Mouse (Mus musculus): Measurements from ENCODE around the gene Ak5.
A peak's percentile ranks its signal among the peaks of the same experiment; 100 is the strongest.
"Not testable (repeated sequence)": the region's sequence is repeated elsewhere in the genome, so short reads cannot be mapped to it uniquely, and the experiment has no call there.

Gene Ak5

DNA sequence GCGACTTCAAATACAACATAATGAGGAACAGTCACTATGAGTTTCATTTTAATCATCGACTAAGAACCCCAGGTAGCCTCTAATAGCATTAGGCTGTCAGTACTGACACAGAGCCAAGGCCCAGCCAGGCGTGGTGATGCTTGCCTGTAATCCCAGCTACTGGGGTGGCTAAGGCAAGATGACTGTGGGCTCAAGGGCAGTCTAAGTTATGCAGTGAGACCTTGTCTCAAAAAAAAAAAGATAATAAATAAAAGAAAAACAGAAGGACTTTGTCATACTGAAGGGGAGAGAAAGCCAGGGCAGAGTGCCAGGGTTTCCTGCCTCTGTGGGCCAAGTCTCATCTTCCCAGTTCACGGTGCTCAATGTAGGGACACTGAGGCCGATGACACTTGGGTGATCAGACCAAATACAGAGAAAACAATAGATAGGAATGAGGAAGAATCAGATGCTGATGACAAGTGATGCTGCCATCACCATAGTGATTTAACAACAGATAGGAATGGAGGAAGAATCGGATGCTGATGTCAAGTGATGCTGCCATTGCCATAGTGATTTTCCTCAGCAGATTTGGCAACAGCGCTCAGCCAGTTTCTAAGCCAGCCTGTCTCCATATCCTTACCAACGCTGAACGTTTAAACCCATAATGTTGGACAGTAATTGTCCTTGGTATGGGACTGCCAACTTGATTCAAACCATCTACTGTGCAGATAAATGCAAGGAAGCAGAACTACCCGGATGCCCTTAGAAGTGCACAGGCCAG lies 42.9 kb downstream of the Ak5 start:
- DNase-seq (ENCODE audit: low read depth, low spot score), result no peak

DNA sequence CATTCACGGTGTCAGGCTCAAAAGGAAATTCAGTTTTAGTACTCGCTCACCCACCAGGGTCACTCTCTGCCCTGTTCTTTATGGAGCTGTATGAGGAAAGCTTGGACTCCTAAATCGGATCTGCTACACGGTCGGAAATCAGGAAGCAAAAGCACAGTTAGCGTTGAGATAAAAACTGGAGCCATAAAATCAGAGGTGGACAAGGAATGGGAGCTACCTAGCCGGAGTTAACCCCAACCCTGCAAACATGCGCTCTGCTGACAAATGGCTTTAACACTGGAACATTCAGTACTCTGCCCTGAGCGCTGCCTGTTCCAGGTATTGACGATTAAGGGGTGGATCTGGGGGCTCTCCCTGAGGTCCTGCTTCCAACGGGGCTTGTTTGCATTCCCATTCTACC lies 47.6 kb downstream of the Ak5 start:
- DNase-seq (ENCODE audit: low read depth, low spot score), result no peak

DNA sequence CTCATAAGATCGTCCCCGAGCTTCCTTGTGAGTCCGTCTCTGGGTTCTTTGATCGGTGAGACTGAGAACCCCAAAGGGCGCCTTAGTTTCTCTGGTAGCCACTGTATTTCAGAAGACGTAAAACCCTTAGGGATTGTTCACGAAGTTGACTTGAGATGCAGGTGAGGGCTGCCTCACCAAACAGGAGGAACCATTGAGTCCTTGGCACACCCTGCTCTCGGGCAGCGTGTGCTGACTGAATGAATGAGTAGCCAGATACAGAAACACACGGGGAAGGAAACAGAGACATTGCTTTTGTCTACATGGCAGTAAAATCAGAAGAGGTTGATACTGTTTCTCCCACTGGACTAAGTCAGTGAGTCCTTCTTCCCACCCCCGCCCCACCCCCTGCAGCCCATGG lies 48.1 kb downstream of the Ak5 start:
- no peak for DNase-seq (ENCODE audit: low read depth, low spot score)

DNA sequence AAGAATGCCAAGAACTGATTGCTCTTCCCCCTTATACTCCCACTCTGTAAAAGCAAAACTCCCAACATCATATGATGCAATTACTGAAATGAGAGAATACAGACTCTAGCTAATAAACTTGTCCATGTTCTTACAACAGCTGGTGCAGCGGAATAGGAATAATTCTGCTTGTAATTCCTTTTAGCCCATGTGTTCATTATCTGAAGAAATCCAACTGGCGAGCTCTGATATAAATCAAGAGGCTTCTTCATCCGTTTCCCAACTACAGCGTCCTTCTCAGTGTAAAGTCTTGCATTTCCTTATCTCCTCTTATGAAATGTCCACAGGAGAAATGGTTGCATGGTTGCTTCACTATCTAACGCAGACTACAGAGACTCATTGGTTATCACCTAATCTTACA lies 59.1 kb downstream of the Ak5 start:
- no peak for DNase-seq (ENCODE audit: low read depth, low spot score)

DNA sequence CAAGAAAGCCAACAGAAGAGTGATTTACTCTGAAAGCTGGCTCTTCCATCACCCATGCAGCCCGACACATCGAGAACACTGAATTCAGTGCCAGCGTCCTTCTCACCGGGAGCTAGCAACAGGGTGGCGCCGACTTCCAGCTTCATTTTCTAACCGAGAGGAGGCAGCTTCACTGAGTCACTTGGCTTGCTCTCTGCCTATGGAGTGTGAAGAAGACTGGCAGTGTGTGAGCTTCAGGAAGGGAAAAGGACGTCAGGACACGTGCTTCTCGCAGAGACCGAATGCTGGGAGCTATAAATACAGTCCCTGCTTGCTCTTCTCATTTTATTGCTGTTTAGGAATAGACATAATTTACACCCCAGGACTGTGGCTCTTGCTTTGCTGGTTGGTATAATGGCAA lies 62.3 kb downstream of the Ak5 start:
- DNase-seq (ENCODE audit: low read depth, low spot score), result no peak

DNA sequence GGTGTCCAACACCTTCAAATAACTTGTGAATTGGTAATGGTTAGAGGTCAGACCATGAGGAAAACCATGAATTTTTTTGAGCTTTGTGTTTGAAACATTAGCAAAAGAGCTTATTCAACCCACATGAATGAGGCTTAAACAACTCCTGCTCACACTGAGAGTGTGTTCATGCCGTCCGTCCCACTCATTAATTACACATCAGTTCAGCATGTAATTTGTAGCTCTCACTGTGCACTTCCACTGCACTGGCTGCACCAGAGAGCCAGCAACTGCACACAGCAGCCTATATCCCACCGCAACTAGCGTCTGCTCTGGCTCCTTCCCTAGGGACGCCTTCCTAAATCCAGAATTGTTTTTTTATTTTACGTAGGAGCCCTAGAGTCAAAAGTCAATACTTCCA lies 68.5 kb downstream of the Ak5 start:
- no peak for DNase-seq (ENCODE audit: low read depth, low spot score)

DNA sequence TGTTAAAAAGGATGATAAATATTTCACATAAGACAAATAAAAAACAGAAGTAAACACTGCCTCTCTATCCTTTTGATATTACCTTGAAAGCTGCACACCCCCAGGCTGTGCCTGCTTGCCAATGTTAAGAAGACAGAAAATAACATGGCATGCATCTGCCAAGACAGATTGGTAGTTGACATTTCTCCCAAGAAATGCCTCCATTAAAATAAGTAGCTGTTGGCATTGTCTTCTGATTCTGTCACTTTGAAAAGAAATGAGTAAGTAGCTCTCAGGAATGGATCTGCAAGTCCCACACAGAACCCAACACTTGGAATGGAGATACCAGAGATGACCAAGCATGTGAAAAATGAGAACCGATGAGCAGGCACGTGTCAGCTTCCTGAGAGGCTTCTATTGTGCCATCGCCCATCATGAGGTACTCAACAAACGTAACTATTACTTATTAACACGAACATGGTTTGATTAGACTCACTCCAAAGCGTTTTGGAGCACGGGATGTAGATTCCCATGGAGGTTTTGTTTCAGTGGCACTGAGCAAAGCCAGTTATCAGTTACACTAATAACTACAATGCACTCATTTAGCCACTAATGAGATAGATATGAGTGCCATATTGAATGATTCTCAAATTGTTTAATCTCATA lies 71.6 kb downstream of the Ak5 start:
- no peak for DNase-seq (ENCODE audit: low read depth, low spot score)

DNA sequence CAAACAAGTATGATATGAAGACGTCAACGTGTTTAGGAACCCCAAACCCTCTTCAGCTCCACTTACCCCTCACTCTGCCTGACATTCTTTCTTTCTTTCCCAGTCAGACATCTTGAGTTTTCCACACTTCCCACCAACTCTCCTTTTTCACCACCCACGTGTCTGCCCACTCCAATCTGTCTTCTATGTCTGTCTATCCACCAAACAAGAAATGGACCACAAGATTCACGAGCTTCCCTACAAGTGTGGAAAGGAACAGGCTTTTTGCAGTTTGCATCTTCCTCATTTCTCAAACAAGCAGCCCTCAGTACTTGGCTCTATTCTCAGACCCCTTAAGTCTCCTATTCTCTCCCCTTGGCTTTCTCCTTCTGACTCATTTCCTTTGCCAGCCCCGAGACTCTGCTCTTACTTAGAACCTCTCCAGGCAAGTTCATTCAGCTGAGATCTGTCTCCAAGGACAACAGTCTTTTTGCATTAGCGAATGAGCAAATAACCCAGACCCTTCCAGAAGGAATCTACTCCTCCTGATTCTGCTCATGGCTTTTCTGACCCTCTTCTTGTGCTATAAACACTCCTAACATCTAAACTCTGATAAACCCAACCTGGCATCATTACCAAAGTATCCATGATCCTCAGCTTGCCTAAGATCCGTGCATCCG lies 75.3 kb downstream of the Ak5 start:
- DNase-seq (ENCODE audit: low read depth, low spot score), result no peak

DNA sequence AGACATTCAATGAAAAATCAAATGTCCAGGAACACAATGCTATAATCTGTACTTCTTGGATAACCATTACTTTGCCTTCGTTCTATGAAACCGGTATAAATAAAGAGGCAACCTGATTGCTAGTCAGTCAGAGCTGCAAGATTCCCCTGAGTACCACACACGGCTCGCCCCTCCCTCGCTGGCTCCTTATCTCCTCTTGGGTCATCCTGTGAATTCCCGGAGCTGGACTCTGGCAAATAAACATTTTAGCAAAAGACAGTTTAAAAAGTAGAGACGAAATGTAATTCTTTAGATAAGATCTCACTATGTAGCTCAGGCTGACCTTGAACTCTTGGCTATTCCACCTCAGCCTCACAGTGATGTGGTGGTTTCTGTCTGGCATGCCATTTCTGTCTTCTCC lies 77.7 kb downstream of the Ak5 start:
- DNase-seq (ENCODE audit: low read depth, low spot score), result no peak

DNA sequence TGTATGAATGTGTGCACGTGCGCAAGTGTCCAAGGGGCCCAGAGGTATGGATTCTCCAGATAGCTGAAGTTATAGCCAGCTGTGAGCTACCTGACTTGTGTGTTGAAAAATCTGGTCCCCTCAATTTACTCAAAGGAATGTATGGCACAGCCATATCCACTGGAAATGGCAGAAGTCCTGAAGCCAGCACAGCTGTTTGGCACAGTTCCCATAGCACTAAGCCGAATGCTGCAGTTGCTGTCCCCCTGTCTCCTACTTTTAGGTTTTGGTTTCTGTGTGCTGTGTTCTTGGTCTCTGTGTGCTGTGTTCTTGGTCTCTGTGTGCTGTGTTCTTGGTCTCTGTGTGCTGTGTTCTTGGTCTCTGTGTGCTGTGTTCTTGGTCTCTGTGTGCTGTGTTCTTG lies 79.1 kb downstream of the Ak5 start:
- not testable (repeated sequence) for DNase-seq (ENCODE audit: low read depth, low spot score)

DNA sequence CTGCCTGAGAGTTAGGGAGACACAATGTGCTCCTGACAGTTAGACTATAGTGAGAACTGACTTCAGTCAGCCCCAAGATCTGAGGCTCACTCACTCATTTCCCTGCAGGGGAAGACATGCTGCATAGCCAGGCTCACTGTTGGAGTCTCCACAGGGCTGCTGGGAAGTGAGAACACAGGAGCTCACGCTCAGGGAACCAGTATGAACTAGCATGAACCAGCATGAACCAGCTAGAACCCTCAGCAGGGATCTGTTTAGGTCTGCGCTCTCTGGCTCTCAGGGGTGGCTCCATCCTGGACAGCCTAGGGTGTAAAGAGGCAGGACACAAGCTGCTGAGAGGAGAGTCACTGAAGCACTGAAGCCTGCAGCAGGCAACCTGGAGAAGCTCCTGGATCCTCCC lies 81.2 kb downstream of the Ak5 start:
- peak; percentile 94 for DNase-seq (ENCODE audit: low read depth, low spot score)

DNA sequence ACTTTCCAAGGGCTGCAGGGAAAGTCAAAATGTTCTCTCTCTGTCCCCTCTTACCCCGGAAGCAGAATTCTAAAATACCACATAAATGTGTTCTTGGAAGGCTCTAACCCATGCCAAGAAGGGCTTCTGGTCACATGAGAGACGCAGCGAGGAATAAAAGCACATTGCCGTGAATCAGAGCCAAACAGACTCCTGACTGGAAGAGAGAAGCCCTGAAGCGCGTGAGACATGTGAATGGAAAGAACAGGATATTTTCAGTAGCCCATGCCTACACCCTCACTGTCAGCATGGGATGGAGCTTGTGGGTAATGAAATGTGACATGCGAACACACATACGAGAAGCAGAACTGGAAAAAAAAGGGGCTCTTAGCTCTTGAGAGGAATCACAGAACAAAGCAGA lies 82.0 kb downstream of the Ak5 start:
- DNase-seq (ENCODE audit: low read depth, low spot score), result no peak

DNA sequence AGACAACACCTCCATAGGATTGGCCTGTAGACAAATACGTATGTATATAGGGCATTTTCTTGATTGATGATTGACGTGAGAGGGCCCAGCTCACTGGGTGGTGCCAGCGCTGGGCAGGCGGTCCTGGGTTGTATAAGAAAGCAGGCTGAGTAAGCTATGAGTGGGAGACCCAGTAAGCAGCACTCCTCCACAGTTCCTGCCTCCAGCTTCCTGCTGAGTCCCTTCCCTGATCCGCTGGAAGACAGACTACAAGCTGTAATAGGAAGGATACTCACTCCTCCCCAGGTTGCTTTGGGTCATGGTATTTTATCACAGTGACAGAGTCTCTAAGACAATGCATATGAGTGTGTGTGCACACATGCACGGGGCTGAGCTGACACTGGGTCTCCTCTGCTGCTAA lies 82.6 kb downstream of the Ak5 start:
- no peak for DNase-seq (ENCODE audit: low read depth, low spot score)

DNA sequence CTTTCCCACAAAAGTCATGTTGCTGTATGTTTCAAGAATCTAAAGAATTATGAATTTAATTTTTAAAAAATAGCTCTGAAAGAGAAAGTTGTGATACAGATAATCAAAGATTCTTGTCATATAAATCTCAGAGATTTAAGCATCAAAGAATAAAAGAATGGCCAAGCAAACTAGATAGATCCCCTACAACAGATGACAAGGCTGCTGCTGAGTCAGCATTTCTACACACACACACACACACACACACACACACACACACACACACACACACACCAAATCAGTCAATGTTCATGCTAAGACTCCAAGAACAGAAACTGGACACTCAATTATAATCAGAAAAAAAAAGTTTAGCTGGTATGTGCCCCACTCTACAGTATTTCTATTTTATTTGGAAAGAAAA lies 85.1 kb downstream of the Ak5 start:
- DNase-seq (ENCODE audit: low read depth, low spot score), result no peak

DNA sequence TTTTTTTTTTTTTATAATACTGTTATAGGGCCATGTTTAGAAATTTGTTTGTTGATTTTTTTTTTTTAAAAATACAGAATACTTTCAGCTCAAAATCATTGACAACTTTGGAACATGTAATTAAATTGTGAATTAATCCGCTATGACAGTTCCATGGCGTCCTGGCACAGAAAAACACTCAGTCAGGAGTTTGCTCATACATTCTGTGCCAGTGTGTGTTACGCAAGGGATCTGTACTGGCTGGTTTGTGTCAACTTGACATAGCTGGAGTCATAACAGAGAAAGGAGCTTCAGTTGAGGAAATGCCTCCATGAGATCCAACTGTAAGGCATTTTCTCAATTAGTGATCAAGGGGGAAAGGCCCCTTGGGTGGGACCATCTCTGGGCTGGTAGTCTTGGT lies 86.3 kb downstream of the Ak5 start:
- DNase-seq (ENCODE audit: low read depth, low spot score), result not testable (repeated sequence)

DNA sequence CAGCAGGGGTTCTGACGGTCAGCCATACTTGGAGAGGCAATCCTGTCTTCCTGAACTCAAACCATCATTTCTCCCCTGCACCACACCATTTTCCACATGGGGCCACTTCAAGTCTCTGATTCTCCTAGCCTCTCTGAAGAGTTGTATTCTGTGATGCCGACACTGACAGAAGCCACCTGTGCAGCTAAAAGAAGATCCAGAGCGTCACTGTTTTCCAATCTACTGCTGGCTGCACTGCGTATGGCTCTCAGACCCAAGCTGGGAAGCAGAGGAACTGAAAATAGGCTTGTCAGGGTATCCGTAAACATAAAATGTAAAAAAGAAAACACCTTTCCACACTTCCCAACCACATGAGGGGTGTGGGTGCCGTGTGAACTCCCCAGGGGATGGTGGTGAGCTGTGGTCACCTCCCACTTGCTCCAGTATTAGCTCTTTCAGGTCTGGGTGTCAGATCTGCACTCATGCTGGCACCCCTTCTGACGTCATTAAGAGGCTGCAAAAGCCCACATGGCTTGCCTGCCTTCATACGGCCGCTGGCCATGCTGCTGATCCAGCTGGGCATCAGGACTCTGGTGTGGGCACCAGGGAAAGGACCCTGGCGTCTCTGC lies 88.1 kb downstream of the Ak5 start:
- no peak for DNase-seq (ENCODE audit: low read depth, low spot score)

DNA sequence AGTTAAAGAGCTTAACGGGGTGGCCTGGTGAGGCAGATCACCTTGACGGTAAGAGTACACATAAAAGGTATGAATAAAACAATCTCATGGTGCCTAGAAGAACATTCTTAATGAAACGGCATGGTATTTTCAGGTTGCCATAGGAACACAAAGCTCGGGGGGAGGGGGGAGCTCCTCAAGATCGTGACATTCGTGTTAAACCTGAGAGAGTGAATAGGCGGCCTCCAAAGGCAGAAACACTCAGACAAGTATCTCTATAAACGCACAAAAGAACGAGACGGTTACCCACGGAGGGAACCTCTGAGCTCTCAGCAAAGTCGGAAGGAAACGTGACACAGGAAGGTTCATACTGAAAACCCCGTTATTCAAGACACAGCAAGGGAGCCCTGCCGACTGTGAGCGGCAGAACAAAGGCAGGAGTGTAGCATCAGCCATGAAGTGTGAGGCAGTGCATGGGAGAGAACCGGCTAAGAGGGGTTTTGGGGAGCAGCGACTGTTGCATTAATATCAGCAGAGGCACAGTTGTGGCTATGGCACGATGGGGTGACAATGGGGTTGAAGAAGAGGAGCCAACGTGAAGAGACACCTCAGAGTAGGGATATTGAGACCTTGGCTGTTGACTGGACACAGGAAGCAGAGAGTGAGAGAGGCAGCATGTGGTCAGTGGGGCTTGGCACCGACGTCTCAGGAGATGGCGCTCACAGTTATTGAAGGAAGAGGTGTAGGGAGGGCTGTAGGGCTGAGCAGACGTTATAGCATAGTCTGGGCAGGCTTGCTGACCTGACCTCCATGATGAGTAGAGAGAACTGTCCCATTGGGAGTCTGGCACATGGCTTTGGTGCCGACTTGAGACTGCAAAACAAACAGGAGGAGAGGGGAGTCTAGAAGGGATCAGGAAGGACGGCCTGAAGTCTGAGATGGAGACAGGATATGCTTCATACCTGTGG lies 89.6 kb downstream of the Ak5 start:
- no peak for DNase-seq (ENCODE audit: low read depth, low spot score)

DNA sequence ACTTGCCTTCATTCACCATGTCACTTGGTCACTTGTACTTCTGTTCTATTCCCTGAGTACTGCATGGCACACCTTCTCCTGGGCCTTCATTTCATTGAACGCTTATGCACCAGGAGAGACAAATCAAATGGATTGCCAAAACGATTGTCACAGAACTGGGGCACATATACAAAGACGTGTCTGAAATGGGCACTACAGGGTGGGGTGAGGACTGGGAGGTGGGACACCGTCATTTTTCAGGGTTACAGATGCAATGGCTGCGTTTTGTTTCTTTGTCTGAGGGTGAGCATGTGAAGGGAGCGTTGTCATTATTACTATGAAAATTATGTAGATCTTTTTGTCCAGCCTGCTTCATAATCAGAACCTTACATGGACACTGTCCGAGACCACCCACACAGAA lies 90.4 kb downstream of the Ak5 start:
- no peak for DNase-seq (ENCODE audit: low read depth, low spot score)

DNA sequence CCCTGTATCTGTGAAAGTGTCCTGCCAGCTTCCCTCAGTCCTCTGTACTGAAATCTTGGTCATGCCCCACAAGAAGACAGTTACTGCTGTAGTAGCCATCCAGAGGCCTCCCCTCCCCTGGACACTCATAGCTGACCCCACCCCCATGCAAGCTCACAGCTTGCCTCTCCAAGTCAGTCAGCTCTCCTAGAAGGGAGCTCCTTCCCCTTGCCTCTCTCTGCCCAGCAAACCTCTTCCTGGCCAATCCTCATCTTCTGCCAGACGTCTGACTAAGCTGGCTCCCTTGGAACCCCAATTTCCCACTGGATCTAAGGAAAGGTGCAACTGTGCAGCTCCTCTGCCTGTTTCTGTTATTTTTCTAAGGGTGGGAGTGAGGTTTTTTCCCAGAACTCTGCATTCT lies 90.9 kb downstream of the Ak5 start:
- no peak for DNase-seq (ENCODE audit: low read depth, low spot score)

DNA sequence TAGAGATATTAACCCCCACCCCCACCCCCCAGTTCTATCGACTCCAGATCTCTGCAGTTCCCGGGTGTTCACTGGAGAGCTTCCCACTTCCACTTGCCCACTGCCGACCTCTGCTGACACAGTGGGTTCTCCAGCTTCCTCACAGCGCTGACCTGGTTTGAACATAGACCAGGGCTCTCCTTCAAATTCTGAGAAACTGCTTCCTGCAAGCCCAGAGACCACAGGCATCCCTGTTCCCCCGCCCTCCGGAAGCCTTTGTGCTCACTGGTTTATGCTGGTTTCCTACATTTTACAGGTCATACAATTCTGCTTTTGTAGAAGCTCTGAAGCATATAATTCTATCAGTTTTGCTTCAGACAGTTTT lies 98.9 kb downstream of the Ak5 start:
- peak; percentile 25 for DNase-seq (ENCODE audit: low read depth, low spot score)

DNA sequence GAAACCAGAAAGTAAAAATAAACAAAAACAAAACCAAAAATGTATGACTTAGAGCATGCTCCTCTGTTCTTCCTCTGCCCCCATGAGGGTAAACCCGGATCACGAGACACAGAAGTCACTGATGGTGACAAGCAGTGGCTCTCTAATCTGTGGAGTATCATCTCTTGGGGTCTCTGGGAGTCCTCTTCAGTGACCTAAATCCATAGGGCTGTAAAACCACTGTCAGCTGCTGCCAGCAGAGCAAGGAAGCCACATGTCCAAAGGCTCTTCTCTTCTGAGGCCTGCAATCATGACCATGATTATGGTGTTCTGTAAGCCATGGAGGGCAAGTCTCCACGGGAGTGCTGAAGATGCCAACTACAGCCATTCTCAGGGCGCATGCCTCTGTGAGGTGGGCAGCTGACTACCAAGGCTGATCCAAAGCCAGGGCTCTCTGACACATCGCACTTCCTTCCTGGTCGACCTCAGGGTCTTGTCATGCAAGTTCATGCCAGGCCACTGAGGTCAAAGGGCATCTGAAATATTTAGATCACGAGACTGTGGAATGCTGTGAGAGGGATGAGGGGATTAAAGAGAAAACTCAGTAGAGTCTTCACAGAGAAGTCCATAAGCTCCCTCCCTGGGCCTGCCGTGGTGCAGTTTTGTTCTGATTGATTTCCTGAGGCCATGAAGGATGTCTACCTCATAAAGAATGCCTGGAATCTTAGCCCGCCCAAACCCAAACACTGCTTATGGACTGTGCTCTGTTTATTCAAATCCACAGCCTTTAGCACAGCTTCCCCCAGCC lies 99.5 kb downstream of the Ak5 start:
- peak; percentile 46 for DNase-seq (ENCODE audit: low read depth, low spot score)
